Mouse (Mus musculus): ENCODE results near the gene Gale. TPM values are rescaled to one million over a fixed set of nuclear protein-coding genes. Genes with fewer than 3 reads are reported as not detected.
A peak's percentile ranks its signal among the peaks of the same experiment; 100 is the strongest.

Gale gene
- total and polyA plus RNA-seq, 2 experiments from 2014 or later = 10.4 to 18.2 TPM

DNA sequence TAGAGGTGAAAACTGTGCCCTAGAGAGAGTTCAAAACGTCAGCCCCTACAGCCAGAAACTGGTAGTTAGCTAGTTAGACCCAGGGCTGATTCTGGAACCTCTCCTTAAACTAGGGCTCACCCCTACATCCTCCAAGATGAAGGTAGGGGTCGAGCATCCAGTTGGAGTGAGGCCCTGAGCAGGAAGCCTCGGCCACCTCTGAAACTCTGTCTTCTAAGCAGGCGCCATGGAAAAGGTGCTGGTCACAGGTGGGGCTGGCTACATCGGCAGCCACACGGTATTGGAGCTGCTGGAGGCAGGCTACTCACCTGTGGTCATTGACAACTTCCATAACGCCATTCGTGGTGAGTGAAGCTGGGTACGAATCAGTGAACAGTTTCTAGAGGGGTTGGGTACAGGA is 1.6 kb downstream of the Gale start:
- H3K27ac ChIP-seq (ENCODE audit: low read depth) = 0 out of 2 replicates have a peak overlapping the region, but pooled peaks have one; percentile 2
- 0 out of 2 replicates have a peak overlapping the region, but pooled peaks have one; percentile 94 for H3K4me2 ChIP-seq (ENCODE audit: low read depth, low read length)
- peaks cover 54% of the 10 kb centered on the region for H3K36me3 ChIP-seq (replicated peaks; ENCODE audit: control insufficient read depth, insufficient read depth, low read length)
- no peaks in the 10 kb centered on the region; the same call in 1 of the 2 replicates for H3K4me1 ChIP-seq (ENCODE audit: control insufficient read depth, insufficient read depth)
- no peak for ATAC-seq (ENCODE audit: insufficient read depth, low read depth)
- WGBS = 82% methylated on average over 9 of the region's 9 CpGs
- no peak overlapping the region for H3K9ac ChIP-seq (replicated peaks; ENCODE audit: low read depth, low read length)
- no peak for TF ChIP-seq CTCF (IDR thresholded peaks at IDR 0.05; ENCODE audit: low read depth)
- no peak for TF ChIP-seq EP300 (IDR thresholded peaks at IDR 0.05; ENCODE audit: low read depth)
- H3K9me3 ChIP-seq (replicated peaks; ENCODE audit: control insufficient read depth, low read length) = no peaks in the 10 kb centered on the region
- no peak for DNase-seq (ENCODE audit: low spot score)
- no peaks in the 10 kb centered on the region for H3K27me3 ChIP-seq (ENCODE audit: control insufficient read depth, insufficient read depth, low read length)
- H3K4me3 ChIP-seq (ENCODE audit: low read depth, low read length) = no peak overlapping the region

DNA sequence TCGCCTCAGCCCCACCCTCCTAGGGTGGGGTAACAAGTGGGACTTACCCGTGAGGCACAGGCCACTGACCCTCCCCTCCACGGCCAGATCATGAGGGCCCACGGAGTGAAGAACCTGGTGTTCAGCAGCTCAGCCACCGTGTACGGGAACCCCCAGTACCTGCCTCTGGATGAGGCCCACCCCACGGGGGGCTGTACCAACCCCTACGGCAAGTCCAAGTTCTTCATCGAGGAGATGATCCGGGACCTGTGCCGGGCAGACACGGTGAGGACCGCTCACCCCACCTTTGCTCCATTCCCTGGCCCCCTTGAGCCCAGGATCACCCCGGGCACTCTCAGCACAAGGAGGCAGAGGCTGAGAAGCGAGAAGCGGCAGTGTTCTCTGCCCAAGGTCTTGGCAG is 2.8 kb downstream of the Gale start:
- H3K4me2 ChIP-seq (ENCODE audit: low read depth, low read length) = no peak overlapping the region
- no peak for ATAC-seq (ENCODE audit: insufficient read depth, low read depth)
- peaks cover under 1% of the 10 kb centered on the region; the same call in 1 of the 2 replicates for H3K4me1 ChIP-seq (ENCODE audit: control insufficient read depth, insufficient read depth)
- no peak for TF ChIP-seq EP300 (IDR thresholded peaks at IDR 0.05; ENCODE audit: low read depth)
- no peak for TF ChIP-seq CTCF (IDR thresholded peaks at IDR 0.05; ENCODE audit: low read depth)
- whole genome bisulfite sequencing = 88% methylated on average over 16 of the region's 16 CpGs
- no peak overlapping the region for H3K4me3 ChIP-seq (ENCODE audit: low read depth, low read length)
- H3K9ac ChIP-seq (replicated peaks; ENCODE audit: low read depth, low read length) = no peak overlapping the region
- H3K36me3 ChIP-seq (replicated peaks; ENCODE audit: control insufficient read depth, insufficient read depth, low read length) = peaks cover 53% of the 10 kb centered on the region
- H3K27ac ChIP-seq (ENCODE audit: low read depth) = no peak overlapping the region
- DNase-seq (ENCODE audit: low spot score) = no peak
- H3K9me3 ChIP-seq (replicated peaks; ENCODE audit: control insufficient read depth, low read length) = no peaks in the 10 kb centered on the region
- H3K27me3 ChIP-seq (ENCODE audit: control insufficient read depth, insufficient read depth, low read length) = no peaks in the 10 kb centered on the region

GRCm38 (mm10) chr4:135967086-135967760 is 3.7 kb downstream of the Gale start:
- no peak overlapping the region for H3K9ac ChIP-seq (replicated peaks; ENCODE audit: low read depth, low read length)
- H3K36me3 ChIP-seq (replicated peaks; ENCODE audit: control insufficient read depth, insufficient read depth, low read length) = peaks cover 45% of the 10 kb centered on the region
- H3K27me3 ChIP-seq (ENCODE audit: control insufficient read depth, insufficient read depth, low read length) = no peaks in the 10 kb centered on the region
- 90% methylated on average over 18 of the region's 18 CpGs for WGBS
- H3K27ac ChIP-seq (ENCODE audit: low read depth) = no peak overlapping the region
- H3K9me3 ChIP-seq (replicated peaks; ENCODE audit: control insufficient read depth, low read length) = no peaks in the 10 kb centered on the region
- DNase-seq (ENCODE audit: low spot score) = no peak
- no peak overlapping the region for H3K4me2 ChIP-seq (ENCODE audit: low read depth, low read length)
- H3K4me1 ChIP-seq (ENCODE audit: control insufficient read depth, insufficient read depth) = peaks cover 7% of the 10 kb centered on the region; the same call in 1 of the 2 replicates
- TF ChIP-seq CTCF (IDR thresholded peaks at IDR 0.05; ENCODE audit: low read depth) (no peak), EP300 (IDR thresholded peaks at IDR 0.05; ENCODE audit: low read depth) (no peak)
- H3K4me3 ChIP-seq (ENCODE audit: low read depth, low read length) = no peak overlapping the region
- ATAC-seq (ENCODE audit: insufficient read depth, low read depth) = no peak

DNA sequence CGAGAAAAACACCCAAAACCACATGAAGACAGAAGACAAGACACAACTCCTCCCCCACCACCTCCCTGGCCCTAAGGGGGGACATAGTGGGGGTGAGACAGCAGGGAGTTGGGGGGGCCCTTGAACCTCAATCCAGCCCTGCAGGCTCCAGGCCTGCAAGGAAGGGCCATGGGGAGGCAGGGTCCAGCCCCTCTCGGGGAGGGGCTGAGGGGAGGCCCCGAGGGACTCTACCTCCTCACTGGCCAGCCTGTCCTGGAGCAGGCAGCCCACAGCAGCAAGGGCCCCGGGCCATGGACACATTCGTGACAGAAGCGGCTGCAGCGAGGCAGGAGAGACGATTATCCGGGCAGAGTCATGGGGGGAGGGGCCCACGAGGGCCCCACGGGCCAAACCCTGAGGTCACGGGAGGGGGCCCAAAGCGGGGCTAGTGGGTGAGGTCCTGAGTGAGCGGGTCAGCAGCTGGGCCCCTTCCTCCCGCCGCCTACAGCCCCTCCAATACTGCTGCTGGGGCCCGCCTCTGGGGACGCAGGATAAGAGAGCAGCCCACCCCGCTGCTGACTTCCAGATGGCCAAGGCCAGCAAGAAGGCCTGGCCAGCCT is 4.8 kb downstream of the Gale start:
- Histone ChIP-seq H3K9me3 (replicated peaks; ENCODE audit: control insufficient read depth, low read length) (no peaks in the 10 kb centered on the region), H3K4me2 (ENCODE audit: low read depth, low read length) (no peak overlapping the region), H3K9ac (replicated peaks; ENCODE audit: low read depth, low read length) (no peak overlapping the region), H3K27me3 (ENCODE audit: control insufficient read depth, insufficient read depth, low read length) (no peaks in the 10 kb centered on the region), H3K36me3 (replicated peaks; ENCODE audit: control insufficient read depth, insufficient read depth, low read length) (peaks cover 44% of the 10 kb centered on the region), H3K4me3 (ENCODE audit: low read depth, low read length) (no peak overlapping the region), H3K4me1 (ENCODE audit: control insufficient read depth, insufficient read depth) (peaks cover 7% of the 10 kb centered on the region; the same call in 1 of the 2 replicates), H3K27ac (ENCODE audit: low read depth) (no peak overlapping the region)
- ATAC-seq (ENCODE audit: insufficient read depth, low read depth) (no peak), DNase-seq (ENCODE audit: low spot score) (no peak)
- 72% methylated on average over 17 of the region's 19 CpGs for WGBS
- TF ChIP-seq EP300 (IDR thresholded peaks at IDR 0.05; ENCODE audit: low read depth) (no peak), CTCF (IDR thresholded peaks at IDR 0.05; ENCODE audit: low read depth) (no peak)

GRCm38 (mm10) chr4:135969070-135969750 is 5.7 kb downstream of the Gale start:
- Histone ChIP-seq H3K4me3 (ENCODE audit: low read depth, low read length) (no peak overlapping the region), H3K27ac (ENCODE audit: low read depth) (no peak overlapping the region), H3K36me3 (replicated peaks; ENCODE audit: control insufficient read depth, insufficient read depth, low read length) (peaks cover 44% of the 10 kb centered on the region), H3K4me2 (ENCODE audit: low read depth, low read length) (no peak overlapping the region), H3K9me3 (replicated peaks; ENCODE audit: control insufficient read depth, low read length) (no peaks in the 10 kb centered on the region), H3K9ac (replicated peaks; ENCODE audit: low read depth, low read length) (no peak overlapping the region), H3K27me3 (ENCODE audit: control insufficient read depth, insufficient read depth, low read length) (no peaks in the 10 kb centered on the region), H3K4me1 (ENCODE audit: control insufficient read depth, insufficient read depth) (peaks cover 7% of the 10 kb centered on the region; the same call in 1 of the 2 replicates)
- ATAC-seq (ENCODE audit: insufficient read depth, low read depth) (no peak), DNase-seq (ENCODE audit: low spot score) (no peak)
- no peak for TF ChIP-seq CTCF (IDR thresholded peaks at IDR 0.05; ENCODE audit: low read depth)
- no peak for TF ChIP-seq EP300 (IDR thresholded peaks at IDR 0.05; ENCODE audit: low read depth)
- WGBS = 87% methylated on average over 13 of the region's 13 CpGs
